Mouse (Mus musculus): ENCODE data around the gene Gm28891.
"Not testable (repeated sequence)": the region's sequence is repeated elsewhere in the genome, so short reads cannot be mapped to it uniquely, and the experiment has no call there.

DNA sequence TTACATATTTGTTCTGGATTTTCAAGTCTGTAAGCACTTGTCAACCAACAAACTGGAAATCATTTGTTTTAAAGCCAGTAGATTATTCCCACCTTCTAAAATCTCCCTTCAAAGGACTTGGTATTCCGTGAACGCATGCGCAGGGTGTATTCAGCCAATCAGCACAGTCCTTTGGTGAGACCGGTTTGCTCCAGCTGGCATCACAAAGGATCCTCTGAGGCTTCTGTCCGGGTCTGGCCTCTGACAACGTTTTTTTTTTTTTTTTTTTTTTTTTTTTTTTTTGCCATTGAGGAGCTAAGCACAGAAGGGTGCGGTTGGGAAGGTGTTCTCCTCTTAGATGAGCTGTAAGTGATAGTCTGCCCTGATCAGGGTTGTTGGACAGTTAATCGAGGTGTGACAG, at the start of gene Gm28891:
- TF ChIP-seq POLR2A (IDR thresholded peaks at IDR 0.05; ENCODE audit: borderline replicate concordance, insufficient read depth, low read length); CTCF (IDR thresholded peaks at IDR 0.05; ENCODE audit: borderline replicate concordance, insufficient read depth, low read depth, low read length): not testable (repeated sequence)

Measured in cerebellum, adult 2 months (tissue).